Mouse (Mus musculus) mesoderm, embryonic 11.5 days (tissue): Measurements from ENCODE around the gene Hpn.

Experiments
- DNase-seq: peaks from one replicate; pipeline ENCODE4 v3.0.0-alpha.2; 2012; ENCODE audit warnings: low read depth, low spot score

Gene Hpn

DNA sequence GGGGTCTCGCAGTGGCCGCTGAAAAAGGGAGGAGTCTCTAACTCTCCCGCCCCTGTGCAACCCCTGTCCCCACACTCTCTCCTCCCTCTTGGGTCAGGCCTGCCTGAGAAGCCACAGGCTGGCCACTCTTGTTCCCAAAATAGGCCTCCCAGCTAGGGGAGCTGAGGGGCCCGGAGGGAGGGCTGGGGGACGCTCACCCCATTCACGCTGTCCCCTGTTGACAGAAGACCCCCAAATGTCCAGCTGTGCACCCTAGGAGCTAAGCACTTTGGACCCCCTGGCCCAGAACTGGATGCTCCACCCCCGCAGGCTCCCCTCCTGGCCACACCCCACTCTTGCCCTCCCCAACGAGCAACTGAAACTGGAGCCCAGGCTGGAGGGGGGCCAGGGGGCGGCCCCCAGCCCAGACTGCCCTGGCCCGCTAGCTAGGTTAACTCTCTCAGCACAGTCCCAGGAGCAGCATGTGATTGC lies 59.7 kb downstream of the Hpn start:
- DNase-seq = peak; percentile 48

DNA sequence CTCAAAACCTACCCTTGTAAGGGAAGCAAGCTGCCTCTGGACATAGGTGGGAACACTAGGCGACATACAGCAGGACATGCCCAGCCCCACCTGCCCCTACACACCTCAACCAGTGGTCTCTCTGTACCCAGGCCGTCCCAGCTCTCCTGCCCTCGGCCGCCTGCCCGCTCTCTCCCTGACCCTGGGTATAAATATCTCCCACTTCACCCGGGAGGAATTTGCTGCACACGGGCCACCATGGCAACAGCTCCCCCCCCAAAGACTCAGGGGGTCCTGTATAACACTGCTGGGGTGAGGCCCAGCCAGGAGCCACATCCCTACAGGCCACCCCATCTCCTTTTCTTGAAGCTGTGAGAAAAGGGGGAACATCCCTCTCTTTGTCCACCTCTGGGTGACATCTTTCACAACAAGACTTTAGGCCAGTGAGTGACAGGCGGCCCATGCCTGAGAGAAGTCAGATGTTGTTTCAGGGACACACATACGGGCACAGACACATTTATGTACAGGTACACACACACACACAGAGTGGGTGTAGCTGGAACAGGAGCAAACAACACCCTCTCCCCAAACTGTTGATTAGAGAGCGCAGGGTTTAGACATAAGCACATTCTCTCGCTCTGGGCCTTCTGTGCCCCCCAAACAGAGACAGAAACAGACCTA lies 60.3 kb downstream of the Hpn start:
- no peak for DNase-seq

DNA sequence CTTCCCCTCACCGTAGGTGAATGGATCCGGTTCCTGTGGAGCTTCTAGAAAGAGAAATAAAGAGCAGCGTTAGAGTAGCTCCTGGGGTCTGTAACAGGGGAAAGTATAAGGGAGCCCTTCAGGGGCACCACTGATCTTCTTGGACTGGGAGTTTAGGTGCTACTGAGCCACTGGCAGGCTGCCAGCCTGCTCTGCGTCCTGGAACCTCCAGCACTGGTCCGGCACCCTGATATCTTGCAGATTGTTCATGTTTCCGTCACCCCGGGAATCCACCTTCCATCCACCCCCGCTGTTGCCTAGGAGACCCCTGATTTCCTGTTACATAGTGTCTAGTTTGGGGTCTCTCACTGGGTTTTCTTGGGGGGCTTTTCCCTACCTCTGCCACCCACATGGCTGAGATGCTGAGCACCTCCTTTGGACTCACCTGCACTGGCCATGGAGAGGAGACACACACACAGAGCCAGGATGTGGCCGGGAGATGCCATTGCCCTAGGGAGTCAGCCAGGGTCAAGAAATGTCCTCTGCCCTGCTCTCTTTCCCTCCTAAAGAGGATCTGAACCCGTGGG lies 61.1 kb downstream of the Hpn start:
- DNase-seq = no peak

DNA sequence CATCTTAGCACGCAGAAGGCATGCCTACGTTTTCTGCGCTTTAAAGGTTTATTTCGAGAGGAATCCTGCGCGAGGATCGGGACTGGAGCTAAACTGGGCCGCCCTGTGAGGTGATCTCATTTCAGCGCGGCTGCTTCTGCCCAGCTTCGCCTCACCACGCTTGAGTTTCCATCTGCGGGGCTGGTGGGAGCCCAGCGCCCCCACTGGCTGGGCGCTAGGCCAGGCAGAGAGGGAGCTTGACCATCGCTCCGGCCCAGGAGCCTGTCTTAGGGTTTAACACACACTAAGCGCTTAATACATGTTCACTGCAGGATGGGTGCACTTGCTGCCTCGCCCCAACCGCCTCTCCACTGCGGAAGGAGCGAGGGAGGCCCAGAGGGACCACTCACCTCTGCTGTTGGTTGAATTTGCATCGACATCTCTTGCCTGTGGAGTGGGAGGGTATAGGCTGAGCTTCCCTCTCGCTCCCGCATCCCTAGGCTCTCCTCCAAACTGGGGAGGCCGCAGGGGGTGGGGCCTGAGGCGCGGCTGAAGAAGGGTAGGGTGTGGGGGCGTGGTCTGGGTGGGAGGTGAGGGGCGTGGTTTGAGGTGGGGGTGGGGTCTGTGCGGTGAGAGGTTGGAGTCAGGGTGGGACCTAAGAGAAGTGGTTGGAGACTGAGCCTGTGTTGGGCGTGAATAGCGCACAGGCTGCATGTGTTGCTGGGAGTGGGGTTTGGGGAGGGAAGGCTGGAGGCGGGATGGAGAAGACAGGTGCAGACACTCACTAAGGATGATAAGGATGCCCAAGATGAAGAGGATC lies 62.3 kb downstream of the Hpn start:
- DNase-seq = peak; percentile 49

DNA sequence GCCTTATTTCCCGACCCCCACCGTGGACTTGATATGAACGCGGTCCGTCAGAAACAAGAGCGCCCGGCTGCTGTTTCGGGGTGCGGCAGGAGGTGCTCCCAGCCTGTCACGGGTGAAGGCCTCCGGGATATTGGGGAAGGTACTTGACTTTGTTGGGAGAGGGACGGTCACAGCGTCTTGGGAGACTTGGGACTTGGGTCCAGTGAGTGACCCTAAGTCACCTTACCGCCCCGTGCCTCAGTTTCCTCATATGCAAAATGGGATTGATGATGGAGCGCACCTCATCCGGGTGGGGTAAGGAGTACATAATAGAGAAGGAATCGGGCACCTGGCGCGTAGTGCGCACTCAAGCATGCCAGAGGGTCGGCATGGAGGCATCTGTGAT lies 62.8 kb downstream of the Hpn start:
- DNase-seq = no peak

DNA sequence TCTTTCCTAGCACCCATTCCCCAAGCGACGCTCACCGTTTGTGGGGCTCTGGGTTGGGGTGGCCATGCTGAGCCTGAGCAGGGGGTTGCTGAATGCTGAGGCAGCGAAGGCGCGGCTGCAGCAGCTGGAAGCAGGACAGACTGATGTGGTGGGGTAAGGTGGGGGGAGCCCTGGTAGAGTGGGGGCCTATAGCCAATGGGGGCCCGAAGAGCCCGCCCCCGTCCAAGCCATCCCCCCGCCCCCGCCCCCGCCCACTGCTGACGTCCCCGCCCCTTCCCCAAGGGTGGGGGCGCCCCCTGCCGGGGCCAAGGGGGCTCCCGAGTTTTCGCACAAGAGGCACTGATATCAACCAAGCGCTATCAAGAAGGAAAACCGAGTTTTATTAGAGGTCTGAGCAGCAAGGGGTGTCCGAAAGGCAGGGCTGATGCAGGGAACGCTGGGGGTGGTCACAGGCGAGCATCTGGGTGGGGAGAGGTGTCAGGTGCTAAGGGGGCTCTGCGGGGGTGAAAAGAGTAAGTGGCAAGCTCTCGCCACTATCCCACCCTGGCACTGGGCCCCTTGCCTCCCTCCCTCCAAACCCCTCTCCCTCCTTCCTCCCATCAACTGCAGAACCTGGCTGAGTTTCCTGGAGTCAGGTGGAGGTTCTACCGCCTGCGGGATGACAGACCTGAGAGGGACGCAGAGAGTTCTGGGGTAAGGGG lies 63.6 kb downstream of the Hpn start, which contains the start of gene Fxyd7:
Fxyd7 (minus strand) TSS at position 147 of the 701 bp plus-strand sequence.
- DNase-seq = no peak

DNA sequence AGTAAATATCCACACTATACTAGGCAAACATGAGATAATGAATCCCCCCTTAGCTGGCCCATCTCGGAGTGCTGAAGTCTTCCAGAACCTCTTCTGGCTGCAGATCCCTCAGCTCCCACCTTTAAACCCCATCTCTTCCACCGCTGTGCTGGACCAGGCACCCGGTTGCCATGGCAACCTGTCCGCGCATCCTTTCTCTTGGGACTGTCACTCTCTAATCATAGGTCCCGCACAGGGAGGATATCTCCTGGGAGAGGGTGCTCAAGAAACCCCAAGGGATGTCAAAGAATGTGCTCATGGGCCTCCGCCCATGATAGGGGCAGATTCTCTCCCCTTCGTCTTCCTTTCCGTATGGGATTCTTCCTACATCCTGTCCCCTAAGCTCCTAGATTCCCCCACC lies 64.2 kb downstream of the Hpn start:
- peak; percentile 45 for DNase-seq

DNA sequence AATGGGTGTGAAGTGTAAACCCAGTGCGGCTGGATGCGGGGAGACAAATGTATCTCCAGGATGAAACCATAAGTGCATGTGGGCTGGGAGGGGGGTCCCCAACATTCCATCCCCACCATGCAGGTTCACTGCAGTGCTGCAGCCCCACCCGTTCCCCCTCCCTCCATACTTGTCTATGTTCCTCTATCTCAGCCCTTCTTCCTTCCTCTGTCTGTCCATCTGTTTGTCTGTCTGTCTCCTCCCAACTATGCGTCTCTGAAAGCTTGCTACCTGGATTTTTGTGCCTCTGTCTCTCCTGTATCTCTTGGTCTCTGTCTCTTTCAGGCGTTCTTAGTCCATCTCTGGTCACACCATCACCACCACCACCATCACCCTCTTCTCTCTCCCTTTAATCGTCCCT lies 64.6 kb downstream of the Hpn start:
- no peak for DNase-seq

DNA sequence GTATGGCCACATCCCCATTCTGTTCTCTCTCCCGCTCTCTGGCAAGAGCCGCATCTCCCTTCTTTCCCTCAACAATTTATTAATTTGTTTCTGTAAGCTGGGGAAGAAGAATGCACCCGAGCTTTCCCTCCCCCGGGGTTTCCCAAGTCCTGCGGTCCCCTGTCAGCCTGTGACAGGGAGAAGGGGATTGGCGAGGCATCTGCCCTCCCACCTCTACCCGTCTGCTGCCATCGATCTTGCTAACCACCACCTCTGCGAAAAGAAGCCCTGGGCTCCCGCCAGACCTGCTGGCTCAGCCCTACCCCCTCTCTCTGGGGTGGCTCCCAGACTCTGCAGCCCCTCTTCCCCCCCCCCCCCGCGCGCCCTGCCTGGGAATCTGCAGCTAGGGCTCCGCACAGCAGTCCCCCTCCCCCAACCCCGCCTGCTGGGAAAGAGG lies 65.2 kb downstream of the Hpn start:
- DNase-seq = no peak

DNA sequence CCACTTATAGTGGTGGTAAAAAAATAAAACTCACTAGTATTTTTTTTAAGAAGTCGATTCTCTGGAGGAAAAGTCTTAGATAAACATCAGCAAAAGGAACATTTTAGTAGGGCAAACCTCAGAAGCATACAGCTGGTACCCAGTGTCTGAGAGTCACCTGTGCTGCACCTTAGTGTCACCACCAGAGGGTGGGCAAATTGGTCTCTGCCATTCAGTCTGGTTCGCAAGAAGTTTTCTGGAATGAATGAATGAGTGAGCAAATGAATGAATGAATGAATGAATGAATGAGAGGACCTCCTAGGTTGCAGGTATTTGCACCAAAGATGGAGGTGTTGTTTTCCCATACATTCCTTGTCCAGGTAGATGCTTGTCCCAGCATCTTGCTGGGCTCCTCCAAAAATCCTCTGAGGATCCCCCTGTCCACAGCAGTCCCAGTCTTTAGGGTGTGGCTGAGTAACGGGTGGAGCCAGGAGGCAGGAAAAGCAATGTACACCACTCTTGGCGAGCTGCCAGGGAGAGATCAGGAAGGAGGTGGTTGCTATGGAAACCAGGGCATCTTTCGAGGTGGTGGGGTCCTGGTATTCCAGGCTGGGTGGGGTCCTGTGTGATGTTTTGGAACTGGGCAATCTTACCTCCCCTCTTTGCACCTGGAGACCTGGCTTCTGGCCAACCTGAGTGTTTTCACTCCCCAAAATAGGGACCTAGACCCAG lies 65.8 kb downstream of the Hpn start:
- DNase-seq = peak; percentile 59
